Mouse (Mus musculus) CH12.LX (cell line): ENCODE data around the gene Klhl8.
"Not testable (repeated sequence)": the region's sequence is repeated elsewhere in the genome, so short reads cannot be mapped to it uniquely, and the experiment has no call there.

Experiments
- CTCF ChIP-seq, 2 experiments: IDR thresholded peaks in 1 of 2; conservative IDR thresholded peaks in 1 of 2; 2 replicates each; pipeline ENCODE4 v1.5.1; 2011 to 2012; ENCODE audit warnings: low read depth in 2 of 2, low read length in 2 of 2, improper control_type of control experiment in 1 of 2, inconsistent platforms in 1 of 2, mild to moderate bottlenecking in 1 of 2, moderate library complexity in 1 of 2
- JUND ChIP-seq: conservative IDR thresholded peaks from 2 replicates; pipeline ENCODE4 v1.6.1; 2011; ENCODE audit warnings: low read depth, low read length, improper control_type of control experiment
- POLR2A ChIP-seq: IDR thresholded peaks from 2 replicates; pipeline ENCODE4 v1.6.1; 2011; ENCODE audit warnings: low read depth, mild to moderate bottlenecking, improper control_type of control experiment, low read length

DNA sequence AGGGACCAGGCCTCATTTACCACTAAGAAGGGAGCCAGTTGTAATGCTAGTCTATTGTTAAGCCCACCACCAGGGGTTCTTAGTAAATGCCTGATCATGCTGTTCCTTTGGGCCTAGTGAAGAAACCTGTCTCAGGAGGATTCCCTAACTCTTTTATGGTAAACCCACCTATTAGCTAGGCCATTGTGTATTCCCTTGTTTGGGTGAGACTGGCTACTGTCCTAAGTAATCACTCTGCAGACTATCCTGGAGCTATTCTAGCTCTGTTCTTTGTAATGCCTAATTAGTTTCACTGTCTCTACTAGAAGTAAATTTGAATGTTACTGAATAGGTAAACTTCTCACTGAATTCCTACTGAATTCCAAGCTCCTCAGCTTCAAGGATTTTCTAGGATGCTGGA, 20.9 kb upstream of the Klhl8 start:
- TF ChIP-seq CTCF (conservative IDR thresholded peaks at IDR 0.05 in 1 of 2, IDR thresholded peaks at IDR 0.05 in 1 of 2; ENCODE audit: low read depth in 2 of 2, low read length in 2 of 2); POLR2A; JUND: not testable (repeated sequence)
